Mouse (Mus musculus) kidney, embryonic 14.5 days (tissue): ENCODE measurements around the gene Tac2. TPM values are rescaled to one million over a fixed set of nuclear protein-coding genes. Genes with fewer than 3 reads are reported as not detected.

Experiments used
- ATAC-seq: fragments of 200-750 bp; cut with Nextera tagmentation; 2 replicates; pipeline ENCODE4 v1.8.0; 2017; ENCODE audit warnings: moderate number of reproducible peaks, mild to moderate bottlenecking, moderate TSS enrichment, moderate library complexity; ENCODE audit not compliant: low FRiP score, low TSS enrichment
- H3K27ac ChIP-seq: fragments of 300-500 bp; sonication (generic); 2 replicates; pipeline ENCODE4 v1.5.1; 2014; ENCODE audit warnings: low read depth, mild to moderate bottlenecking, low read length, moderate library complexity, mixed read lengths
- H3K27me3 ChIP-seq: fragments of 300-500 bp; sonication (generic); 2 replicates; pipeline ENCODE4 v1.6.1; 2014; ENCODE audit warnings: mild to moderate bottlenecking, low read length; ENCODE audit not compliant: control insufficient read depth, insufficient read depth
- H3K36me3 ChIP-seq: fragments of 300-500 bp; sonication (generic); 2 replicates; pipeline ENCODE4 v1.6.1; 2014; ENCODE audit warnings: low read length, mixed read lengths; ENCODE audit not compliant: control insufficient read depth, insufficient read depth
- H3K4me1 ChIP-seq: fragments of 300-500 bp; sonication (generic); 2 replicates; pipeline ENCODE4 v1.6.1; 2014; ENCODE audit warnings: low read length, mixed read lengths; ENCODE audit not compliant: control insufficient read depth, insufficient read depth
- H3K4me2 ChIP-seq: fragments of 300-500 bp; sonication (generic); replicated peaks from 2 replicates; pipeline ENCODE4 v1.6.1; 2014; ENCODE audit warnings: low read depth, mild to moderate bottlenecking, low read length
- H3K4me3 ChIP-seq: fragments of 300-500 bp; sonication (generic); 2 replicates; pipeline ENCODE4 v1.5.1; 2014; ENCODE audit warnings: mild to moderate bottlenecking, low read length
- H3K9ac ChIP-seq: fragments of 300-500 bp; sonication (generic); 2 replicates; pipeline ENCODE4 v1.6.1; 2014; ENCODE audit warnings: low read depth, mild to moderate bottlenecking, low read length, moderate library complexity
- H3K9me3 ChIP-seq: fragments of 300-500 bp; sonication (generic); 2 replicates; pipeline ENCODE4 v1.6.1; 2016; ENCODE audit warnings: low read length; ENCODE audit not compliant: control insufficient read depth
- WGBS: fragments of 180-500 bp; shearing (Covaris S2); extraction: QIAGEN DNeasy Blood & Tissue Kit; methylation state at CpG from one replicate; pipeline ENCODE4 v1.1.7; 2014; 5-methylcytosine and 5-hydroxymethylcytosine counted together
- polyA plus RNA-seq: library from polyadenylated mRNA; unstranded; fragments of >200 nt; fragmentation: Nextera tagmentation; extraction: Ambion mirVana; gene quantifications from 2 replicates; pipeline ENCODE4 v1.2.1, GENCODE M21; 2014

Tac2 gene
- polyA plus RNA-seq = 1.6 and 2.8 TPM in 2 replicates

GRCm38 (mm10) chr10:127724178-127724577 lies at the start of gene Tac2:
TSS of gene Tac2 (plus strand) at chr10:127724478.
- Histone ChIP-seq H3K9ac (no peak within 1 kb of the TSS), H3K27me3 (peaks cover 6% of the 10 kb centered on the region; the same call in 1 of the 2 replicates)

DNA sequence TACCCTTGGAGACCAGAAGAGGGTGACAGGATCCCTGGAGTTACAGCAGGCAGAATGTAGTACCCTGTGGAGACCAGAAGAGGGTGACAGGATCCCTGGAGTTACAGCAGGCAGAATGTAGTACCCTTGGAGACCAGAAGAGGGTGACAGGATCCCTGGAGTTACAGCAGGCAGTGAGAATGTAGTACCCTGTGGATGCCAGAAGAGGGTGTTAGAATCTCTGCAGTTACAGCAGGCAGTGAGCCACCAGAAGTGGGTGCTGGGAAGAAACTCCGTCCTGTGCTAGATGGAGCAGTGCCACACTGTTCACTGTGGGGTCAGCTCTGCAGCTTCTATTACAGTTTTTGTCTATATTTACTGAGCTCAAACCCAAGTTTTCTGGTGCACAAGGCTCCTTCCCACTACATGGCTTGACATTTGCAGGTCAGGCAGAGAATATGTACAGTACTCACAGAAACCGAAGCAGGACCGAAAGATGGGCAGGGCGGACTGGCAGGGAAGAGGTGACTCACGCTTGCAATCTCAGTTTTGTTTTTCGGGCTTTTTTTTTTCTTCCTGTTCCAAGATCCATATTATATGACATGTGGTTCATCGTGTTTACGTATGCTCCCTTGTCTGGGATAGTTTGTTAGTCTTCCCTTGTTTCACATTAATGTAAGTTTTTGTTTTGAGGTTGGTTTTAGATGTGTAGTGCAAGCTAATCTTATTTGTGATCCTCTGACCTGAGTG lies 49.3 kb upstream of the Tac2 start:
- ATAC-seq = no peak
- 88% methylated on average over 8 of the region's 8 CpGs for WGBS
- H3K27ac ChIP-seq = no peak overlapping the region

More at GRCm38 (mm10) chr10:127724178-127724577, at the start of gene Tac2:
- 86% methylated on average over 3 of the region's 3 CpGs for WGBS
- Histone ChIP-seq H3K4me1 (peaks cover 18% of the 10 kb centered on the region), H3K4me3 (no peak within 1 kb of the TSS), H3K9me3 (no peaks in the 10 kb centered on the region), H3K4me2 (no peak within 1 kb of the TSS), H3K27ac (no peak within 1 kb of the TSS), H3K36me3 (no peaks in the 10 kb centered on the region)
- ATAC-seq = no peak

GRCm38 (mm10) chr10:127675859-127676398 lies 48.3 kb upstream of the Tac2 start:
- Histone ChIP-seq H3K4me1 (no peaks in the 10 kb centered on the region), H3K9ac (peak overlapping the region; percentile 52), H3K4me2 (peak overlapping the region; percentile 53), H3K36me3 (no peaks in the 10 kb centered on the region), H3K4me3 (peak overlapping the region; percentile 42), H3K27me3 (no peaks in the 10 kb centered on the region), H3K27ac (no peak overlapping the region), H3K9me3 (no peaks in the 10 kb centered on the region)
- WGBS = 49% methylated on average over 5 of the region's 5 CpGs
- ATAC-seq = no peak

More for the DNA sequence above, 49.3 kb upstream of the Tac2 start:
- no peak overlapping the region for H3K4me3 ChIP-seq
- no peaks in the 10 kb centered on the region for H3K27me3 ChIP-seq
- 0 out of 2 replicates have a peak, but pooled peaks cover 1% of the 10 kb centered on the region for H3K4me1 ChIP-seq
- no peak overlapping the region for H3K9ac ChIP-seq
- H3K36me3 ChIP-seq = no peaks in the 10 kb centered on the region
- H3K9me3 ChIP-seq = no peaks in the 10 kb centered on the region
- H3K4me2 ChIP-seq = no peak overlapping the region

- no peaks in the 10 kb centered on the region for H3K36me3 ChIP-seq
- peak overlapping the region; percentile 61 for H3K4me3 ChIP-seq
- H3K27me3 ChIP-seq = no peaks in the 10 kb centered on the region
- H3K9me3 ChIP-seq = no peaks in the 10 kb centered on the region
- ATAC-seq = peak; percentile 95
- peak overlapping the region; percentile 73 for H3K9ac ChIP-seq
- H3K4me2 ChIP-seq = peak overlapping the region; percentile 98
- peak overlapping the region; percentile 52; the same call in 1 of the 2 replicates for H3K27ac ChIP-seq
- no peaks in the 10 kb centered on the region for H3K4me1 ChIP-seq
- under 1% methylated on average over 63 of the region's 71 CpGs for WGBS
These were observed 47.4 kb upstream of the Tac2 start for GRCm38 (mm10) chr10:127676691-127677548.

GRCm38 (mm10) chr10:127677591-127678336 lies 46.5 kb upstream of the Tac2 start:
- H3K27ac ChIP-seq = no peak overlapping the region; the same call in 1 of the 2 replicates
- no peaks in the 10 kb centered on the region for H3K36me3 ChIP-seq

GRCm38 (mm10) chr10:127679208-127679607 lies 45.1 kb upstream of the Tac2 start:
- H3K27me3 ChIP-seq = no peaks in the 10 kb centered on the region
- H3K4me1 ChIP-seq = no peaks in the 10 kb centered on the region
- H3K36me3 ChIP-seq = no peaks in the 10 kb centered on the region
- H3K4me3 ChIP-seq = no peak overlapping the region
- H3K4me2 ChIP-seq = no peak overlapping the region
- WGBS = 100% methylated on average over 1 of the region's 1 CpGs
- H3K9ac ChIP-seq = no peak overlapping the region
- no peak for ATAC-seq
- H3K9me3 ChIP-seq = no peaks in the 10 kb centered on the region
- no peak overlapping the region for H3K27ac ChIP-seq

More at GRCm38 (mm10) chr10:127677591-127678336, 46.5 kb upstream of the Tac2 start:
- H3K4me3 ChIP-seq = peak overlapping the region; percentile 61
- peak overlapping the region; percentile 98 for H3K4me2 ChIP-seq
- H3K9me3 ChIP-seq = no peaks in the 10 kb centered on the region
- WGBS = 12% methylated on average over 14 of the region's 14 CpGs
- no peak for ATAC-seq
- H3K9ac ChIP-seq = peak overlapping the region; percentile 73
- H3K27me3 ChIP-seq = no peaks in the 10 kb centered on the region
- no peaks in the 10 kb centered on the region for H3K4me1 ChIP-seq

- no peak for ATAC-seq
- Histone ChIP-seq H3K4me3 (no peak overlapping the region), H3K9me3 (no peaks in the 10 kb centered on the region), H3K4me1 (no peaks in the 10 kb centered on the region), H3K9ac (no peak overlapping the region), H3K4me2 (no peak overlapping the region), H3K27me3 (no peaks in the 10 kb centered on the region), H3K27ac (no peak overlapping the region), H3K36me3 (no peaks in the 10 kb centered on the region)
- WGBS = 85% methylated on average over 3 of the region's 3 CpGs
These were observed 44.4 kb upstream of the Tac2 start for GRCm38 (mm10) chr10:127679881-127680280.

- Histone ChIP-seq H3K27ac (no peak overlapping the region), H3K4me2 (no peak overlapping the region), H3K9me3 (no peaks in the 10 kb centered on the region), H3K4me1 (no peaks in the 10 kb centered on the region), H3K9ac (no peak overlapping the region), H3K36me3 (no peaks in the 10 kb centered on the region), H3K4me3 (no peak overlapping the region), H3K27me3 (no peaks in the 10 kb centered on the region)
- 84% methylated on average over 6 of the region's 6 CpGs for WGBS
- no peak for ATAC-seq
These were observed 41.4 kb upstream of the Tac2 start for GRCm38 (mm10) chr10:127682886-127683285.
